Mouse (Mus musculus): ENCODE data around the gene Atp1b1. TPM values are rescaled to one million over a fixed set of nuclear protein-coding genes. Genes with fewer than 3 reads are reported as not detected.

Atp1b1 gene
- total and polyA plus RNA-seq, 3 experiments: 0.17 to 0.32 (median 0.23) TPM

DNA sequence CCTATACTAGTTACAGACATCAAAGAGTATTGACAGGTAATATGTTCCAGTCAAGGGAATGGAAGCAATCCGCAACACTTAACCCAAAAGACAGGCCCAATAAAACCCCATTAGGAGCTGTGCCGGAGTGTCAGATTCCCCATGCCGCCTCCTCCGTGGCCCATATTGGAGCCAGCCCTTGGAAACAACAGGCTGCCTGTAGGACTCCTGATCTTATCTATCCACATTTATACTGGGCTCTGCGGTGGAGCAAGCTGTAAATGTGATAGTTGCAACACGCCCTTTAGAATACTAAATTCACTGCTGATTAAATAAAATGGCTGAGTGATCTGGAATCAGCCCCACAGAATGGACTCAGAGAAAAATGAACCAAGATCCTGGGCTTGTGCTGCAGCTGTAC lies 24.1 kb downstream of the Atp1b1 start:
- TF ChIP-seq ZMIZ1 (IDR thresholded peaks at IDR 0.05; ENCODE audit: low read depth, low read length): no peak
- no peak for TF ChIP-seq MEF2A (IDR thresholded peaks at IDR 0.05; ENCODE audit: borderline replicate concordance, low read depth, low read length)
- TF ChIP-seq ZNF384 (IDR thresholded peaks at IDR 0.05; ENCODE audit: low read depth, low read length): no peak
- no peak for DNase-seq (ENCODE audit: extremely low read depth)
- no peaks in the 10 kb centered on the region for H3K79me2 ChIP-seq (replicated peaks; ENCODE audit: control insufficient read depth, extremely low read depth, insufficient read depth, poor library complexity, severe bottlenecking)
- H3K9ac ChIP-seq (ENCODE audit: insufficient read depth, low read depth): no peak overlapping the region
- H3K4me1 ChIP-seq (ENCODE audit: control insufficient read depth in 1 of 2, insufficient read depth in 2 of 2): no peaks in the 10 kb centered on the region
- H3K4me2 ChIP-seq (ENCODE audit: insufficient read depth, low read depth, poor library complexity, severe bottlenecking): no peak overlapping the region
- no peak overlapping the region for H3K4me3 ChIP-seq (replicated peaks in 1 of 3; ENCODE audit: low read depth in 2 of 3, low read length in 2 of 3, poor library complexity in 1 of 3)
- dilution Hi-C loops (cut with MboI; ENCODE audit: extremely low pct_ligation_motif_present, extremely low pct_unique_long_range_greater_than_20kb, low sequenced_read_pairs) (no loop called here), in situ Hi-C loops (cut with MboI; ENCODE audit: low pct_ligation_motif_present, low pct_unique_long_range_greater_than_20kb, low sequenced_read_pairs) (no loop called here)
- peaks cover 3 to 17% of the 10 kb centered on the region in 2 experiments for H3K36me3 ChIP-seq (replicated peaks in 1 of 2; ENCODE audit: control insufficient read depth in 1 of 2, insufficient read depth in 1 of 2, low read length in 1 of 2)
- H3K9me3 ChIP-seq (replicated peaks; ENCODE audit: low read length): no peaks in the 10 kb centered on the region
- H3K27ac ChIP-seq (ENCODE audit: insufficient read depth, low read depth): no peak overlapping the region
- no peaks in the 10 kb centered on the region for H3K27me3 ChIP-seq (replicated peaks)

- H3K27ac ChIP-seq (ENCODE audit: insufficient read depth, low read depth): no peak overlapping the region
- in situ Hi-C loops (cut with MboI; ENCODE audit: low pct_ligation_motif_present, low pct_unique_long_range_greater_than_20kb, low sequenced_read_pairs): no loop called here
- TF ChIP-seq MAFK (IDR thresholded peaks at IDR 0.05; ENCODE audit: insufficient replicate concordance, low read length): no peak
- TF ChIP-seq NELFE (IDR thresholded peaks at IDR 0.05; ENCODE audit: low read depth, low read length): no peak
- TF ChIP-seq RCOR1 (conservative IDR thresholded peaks at IDR 0.05; ENCODE audit: low read depth, low read length): no peak
- TF ChIP-seq TCF12 (IDR thresholded peaks at IDR 0.05; ENCODE audit: low read depth, low read length): no peak
- TF ChIP-seq ZKSCAN1 (IDR thresholded peaks at IDR 0.05; ENCODE audit: borderline replicate concordance, low read depth, low read length): no peak
- no peak for TF ChIP-seq POLR2A (IDR thresholded peaks at IDR 0.05; ENCODE audit: low read depth, low read length)
- TF ChIP-seq POLR2AphosphoS2 (IDR thresholded peaks at IDR 0.05; ENCODE audit: low read depth, low read length): no peak
- TF ChIP-seq USF1 (IDR thresholded peaks at IDR 0.05; ENCODE audit: low read depth, low read length): no peak
- no peak for TF ChIP-seq ZC3H11A (IDR thresholded peaks at IDR 0.05; ENCODE audit: low read depth, low read length)
- TF ChIP-seq ZNF384 (IDR thresholded peaks at IDR 0.05; ENCODE audit: low read depth, low read length): no peak
- no peaks in the 10 kb centered on the region for H3K79me2 ChIP-seq (replicated peaks; ENCODE audit: control insufficient read depth, extremely low read depth, insufficient read depth, poor library complexity, severe bottlenecking)
- DNase-seq (ENCODE audit: extremely low read depth): no peak
- H3K4me3 ChIP-seq (replicated peaks in 1 of 3; ENCODE audit: low read depth in 2 of 3, low read length in 2 of 3, poor library complexity in 1 of 3): no peak overlapping the region
- H3K27me3 ChIP-seq (replicated peaks): no peaks in the 10 kb centered on the region
- no peaks in the 10 kb centered on the region for H3K4me1 ChIP-seq (ENCODE audit: control insufficient read depth in 1 of 2, insufficient read depth in 2 of 2)
- no peaks in the 10 kb centered on the region for H3K9me3 ChIP-seq (replicated peaks; ENCODE audit: low read length)
- dilution Hi-C loops (cut with MboI; ENCODE audit: extremely low pct_ligation_motif_present, extremely low pct_unique_long_range_greater_than_20kb, low sequenced_read_pairs): no loop called here
- H3K36me3 ChIP-seq (replicated peaks in 1 of 2; ENCODE audit: control insufficient read depth in 1 of 2, insufficient read depth in 1 of 2, low read length in 1 of 2): peaks cover 3 to 16% of the 10 kb centered on the region in 2 experiments
- no peak overlapping the region for H3K9ac ChIP-seq (ENCODE audit: insufficient read depth, low read depth)
- no peak overlapping the region for H3K4me2 ChIP-seq (ENCODE audit: insufficient read depth, low read depth, poor library complexity, severe bottlenecking)
Measured at GRCm38 (mm10) chr1:164432649-164433048, 25.5 kb downstream of the Atp1b1 start.

GRCm38 (mm10) chr1:164428644-164429043 lies 29.5 kb downstream of the Atp1b1 start:
- Histone ChIP-seq H3K4me3 (replicated peaks in 1 of 3; ENCODE audit: low read depth in 2 of 3, low read length in 2 of 3, poor library complexity in 1 of 3) (no peak overlapping the region), H3K36me3 (replicated peaks in 1 of 2; ENCODE audit: control insufficient read depth in 1 of 2, insufficient read depth in 1 of 2, low read length in 1 of 2) (peaks cover 0 to 8% of the 10 kb centered on the region in 2 experiments), H3K4me1 (ENCODE audit: control insufficient read depth in 1 of 2, insufficient read depth in 2 of 2) (no peaks in the 10 kb centered on the region), H3K27me3 (replicated peaks) (no peaks in the 10 kb centered on the region), H3K9me3 (replicated peaks; ENCODE audit: low read length) (no peaks in the 10 kb centered on the region), H3K9ac (ENCODE audit: insufficient read depth, low read depth) (no peak overlapping the region), H3K79me2 (replicated peaks; ENCODE audit: control insufficient read depth, extremely low read depth, insufficient read depth, poor library complexity, severe bottlenecking) (no peaks in the 10 kb centered on the region), H3K27ac (ENCODE audit: insufficient read depth, low read depth) (no peak overlapping the region), H3K4me2 (ENCODE audit: insufficient read depth, low read depth, poor library complexity, severe bottlenecking) (no peak overlapping the region)
- no peak for DNase-seq (ENCODE audit: extremely low read depth)
- in situ Hi-C loops (cut with MboI; ENCODE audit: low pct_ligation_motif_present, low pct_unique_long_range_greater_than_20kb, low sequenced_read_pairs) (no loop called here), dilution Hi-C loops (cut with MboI; ENCODE audit: extremely low pct_ligation_motif_present, extremely low pct_unique_long_range_greater_than_20kb, low sequenced_read_pairs) (no loop called here)
- TF ChIP-seq E2F4 (IDR thresholded peaks at IDR 0.05; ENCODE audit: insufficient replicate concordance, low read depth, low read length): no peak
- no peak for TF ChIP-seq RCOR1 (conservative IDR thresholded peaks at IDR 0.05; ENCODE audit: low read depth, low read length)
- no peak for TF ChIP-seq SMC3 (IDR thresholded peaks at IDR 0.05; ENCODE audit: low read depth, low read length)
- TF ChIP-seq ZC3H11A (IDR thresholded peaks at IDR 0.05; ENCODE audit: low read depth, low read length): no peak
- TF ChIP-seq ZMIZ1 (IDR thresholded peaks at IDR 0.05; ENCODE audit: low read depth, low read length): no peak
- TF ChIP-seq MEF2A (IDR thresholded peaks at IDR 0.05; ENCODE audit: borderline replicate concordance, low read depth, low read length): no peak
- no peak for TF ChIP-seq TCF12 (IDR thresholded peaks at IDR 0.05; ENCODE audit: low read depth, low read length)
- no peak for TF ChIP-seq NELFE (IDR thresholded peaks at IDR 0.05; ENCODE audit: low read depth, low read length)
- no peak for TF ChIP-seq ZKSCAN1 (IDR thresholded peaks at IDR 0.05; ENCODE audit: borderline replicate concordance, low read depth, low read length)
- no peak for TF ChIP-seq USF1 (IDR thresholded peaks at IDR 0.05; ENCODE audit: low read depth, low read length)
- TF ChIP-seq KAT2A (IDR thresholded peaks at IDR 0.05; ENCODE audit: insufficient replicate concordance, low read length): no peak
- TF ChIP-seq POLR2AphosphoS2 (IDR thresholded peaks at IDR 0.05; ENCODE audit: low read depth, low read length): no peak
- TF ChIP-seq RAD21 (IDR thresholded peaks at IDR 0.05; ENCODE audit: low read depth, low read length): no peak
- TF ChIP-seq UBTF (IDR thresholded peaks at IDR 0.05; ENCODE audit: low read depth, low read length): no peak
- no peak for TF ChIP-seq SIN3A (IDR thresholded peaks at IDR 0.05; ENCODE audit: low read length)
- no peak for TF ChIP-seq JUND (conservative IDR thresholded peaks at IDR 0.05; ENCODE audit: low read depth, low read length)
- no peak for TF ChIP-seq ZNF384 (IDR thresholded peaks at IDR 0.05; ENCODE audit: low read depth, low read length)
